Mouse (Mus musculus) liver (tissue): ENCODE measurements around the gene Ftl1.

Source experiments
- DNase-seq: peaks from one replicate; pipeline ENCODE4 v3.0.0-alpha.2; 2020; ENCODE audit warnings: mixed read lengths

Gene Ftl1

DNA sequence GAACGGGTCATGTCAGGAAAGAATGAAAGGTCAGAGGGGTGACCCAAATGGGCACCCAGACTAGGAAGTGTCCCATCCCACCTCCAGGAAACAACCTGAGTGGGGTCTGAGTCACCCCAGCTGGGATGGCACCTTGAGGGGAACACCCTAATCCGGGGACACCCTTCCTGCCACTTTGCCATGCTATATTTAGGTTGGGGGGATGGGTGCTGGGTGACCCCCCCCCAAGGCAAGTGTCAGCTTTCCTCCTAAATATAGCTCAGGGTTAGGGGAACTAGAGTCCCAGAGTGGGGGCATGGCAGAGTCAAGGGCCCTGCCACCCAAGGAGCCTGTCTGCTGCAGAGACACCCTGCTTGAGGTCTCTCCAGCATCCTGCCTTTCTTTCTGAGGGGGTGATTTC lies 47.3 kb downstream of the Ftl1 start:
- DNase-seq: no peak

DNA sequence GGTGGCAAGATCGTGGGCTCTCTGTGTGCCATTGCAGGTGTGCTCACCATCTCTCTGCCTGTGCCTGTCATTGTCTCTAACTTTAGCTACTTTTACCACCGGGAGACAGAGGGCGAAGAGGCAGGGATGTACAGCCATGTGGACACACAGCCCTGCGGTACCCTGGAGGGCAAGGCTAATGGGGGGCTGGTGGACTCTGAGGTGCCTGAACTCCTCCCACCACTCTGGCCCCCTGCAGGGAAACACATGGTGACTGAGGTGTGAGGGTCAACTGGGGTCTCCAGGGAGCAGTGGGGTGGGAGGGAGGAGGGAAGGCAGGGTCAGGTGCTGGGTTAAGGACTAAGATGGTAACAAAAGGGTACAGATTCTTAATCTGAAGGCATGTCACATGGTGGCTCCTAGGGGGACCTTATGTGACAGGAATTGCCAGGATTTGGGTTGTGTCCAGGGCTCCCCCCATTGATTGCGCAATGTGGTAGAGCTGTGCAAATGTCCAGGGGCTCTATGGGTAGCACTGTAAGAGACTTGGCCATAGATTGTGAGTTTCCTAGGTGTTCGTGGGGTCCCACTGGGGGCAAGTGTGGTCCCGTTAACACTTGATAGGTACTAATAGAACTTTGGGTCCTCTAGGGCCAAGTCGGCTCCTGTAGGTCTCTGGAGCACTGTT lies 50.1 kb downstream of the Ftl1 start:
- DNase-seq: no peak

DNA sequence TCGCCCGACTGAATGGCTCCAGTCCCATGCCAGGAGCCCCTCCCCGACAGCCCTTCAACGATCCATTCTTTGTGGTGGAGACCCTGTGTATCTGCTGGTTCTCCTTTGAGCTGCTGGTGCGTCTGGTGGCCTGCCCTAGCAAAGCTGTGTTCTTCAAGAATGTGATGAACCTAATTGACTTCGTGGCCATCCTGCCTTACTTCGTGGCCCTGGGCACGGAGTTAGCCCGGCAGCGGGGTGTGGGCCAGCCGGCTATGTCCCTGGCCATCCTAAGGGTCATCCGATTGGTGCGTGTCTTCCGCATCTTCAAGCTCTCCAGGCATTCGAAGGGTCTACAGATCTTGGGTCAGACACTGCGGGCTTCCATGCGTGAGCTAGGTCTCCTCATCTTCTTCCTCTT lies 50.7 kb downstream of the Ftl1 start:
- DNase-seq: no peak

DNA sequence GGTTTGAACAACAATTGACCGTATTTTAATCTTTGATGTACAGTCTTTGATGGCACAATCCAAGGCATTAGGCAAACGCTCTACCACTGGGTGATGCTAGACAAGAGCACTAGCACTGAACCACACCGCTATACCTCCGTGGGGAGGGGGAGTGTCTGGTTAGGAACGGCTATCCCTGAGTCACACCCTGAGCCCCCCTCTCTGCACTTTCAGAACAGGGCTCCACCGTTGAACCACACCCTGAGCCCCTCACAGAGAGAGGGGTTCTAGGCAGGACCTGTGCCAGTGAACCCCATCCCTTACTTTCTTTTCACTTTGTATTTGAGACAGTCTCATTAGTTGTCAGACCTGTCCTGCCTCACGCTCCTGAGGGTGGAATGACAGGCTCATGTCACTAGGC lies 51.3 kb downstream of the Ftl1 start:
- no peak for DNase-seq
